Mouse (Mus musculus) cerebellum, adult 9-10 months (tissue): ENCODE data around the gene Traf3ip3.
A peak's percentile ranks its signal among the peaks of the same experiment; 100 is the strongest.

Source experiments
- DNase-seq: peaks from one replicate; pipeline ENCODE4 v3.0.0; 2022

Gene Traf3ip3

GRCm38 (mm10) chr1:193205431-193205830 is 3.9 kb upstream of the Traf3ip3 start:
- no peak for DNase-seq

- DNase-seq: no peak
Measured at GRCm38 (mm10) chr1:193203821-193204220, 2.3 kb upstream of the Traf3ip3 start.

- DNase-seq: no peak
Measured at GRCm38 (mm10) chr1:193200640-193201382, 692 bp downstream of the Traf3ip3 start.

- no peak for DNase-seq
Measured at GRCm38 (mm10) chr1:193198312-193198711, 3.2 kb downstream of the Traf3ip3 start.

- DNase-seq: no peak
Measured at GRCm38 (mm10) chr1:193197494-193198205, 3.9 kb downstream of the Traf3ip3 start.

- no peak for DNase-seq
Measured at GRCm38 (mm10) chr1:193195169-193195810, 6.2 kb downstream of the Traf3ip3 start.

- peak; percentile 78 for DNase-seq
Measured at GRCm38 (mm10) chr1:193194416-193195140, 6.9 kb downstream of the Traf3ip3 start.

- no peak for DNase-seq
Measured at GRCm38 (mm10) chr1:193191675-193192283, 9.7 kb downstream of the Traf3ip3 start.

GRCm38 (mm10) chr1:193189771-193190170 is 11.7 kb downstream of the Traf3ip3 start:
- DNase-seq: no peak

- DNase-seq: no peak
Measured at GRCm38 (mm10) chr1:193189151-193189621, 12.3 kb downstream of the Traf3ip3 start.

- DNase-seq: no peak
Measured at GRCm38 (mm10) chr1:193188257-193188656, 13.2 kb downstream of the Traf3ip3 start.

- DNase-seq: no peak
Measured at GRCm38 (mm10) chr1:193181104-193181503, 20.4 kb downstream of the Traf3ip3 start.

- DNase-seq: no peak
Measured at GRCm38 (mm10) chr1:193174143-193174733, 27.3 kb downstream of the Traf3ip3 start.

GRCm38 (mm10) chr1:193173810-193174129 is 27.7 kb downstream of the Traf3ip3 start:
- no peak for DNase-seq

- DNase-seq: peak; percentile 97
Measured at GRCm38 (mm10) chr1:193172991-193173809, 28.3 kb downstream of the Traf3ip3 start.

GRCm38 (mm10) chr1:193169856-193170255 is 31.6 kb downstream of the Traf3ip3 start:
- DNase-seq: no peak

- no peak for DNase-seq
Measured at GRCm38 (mm10) chr1:193169228-193169627, 32.3 kb downstream of the Traf3ip3 start.

- no peak for DNase-seq
Measured at GRCm38 (mm10) chr1:193167746-193168145, 33.8 kb downstream of the Traf3ip3 start, which contains the start of gene A130010J15Rik. TSS of gene A130010J15Rik (plus strand) at chr1:193168046.

- no peak for DNase-seq
Measured at GRCm38 (mm10) chr1:193160317-193161032, 41.0 kb downstream of the Traf3ip3 start.

- DNase-seq: no peak
Measured at GRCm38 (mm10) chr1:193159613-193160012, 41.9 kb downstream of the Traf3ip3 start.

GRCm38 (mm10) chr1:193159163-193159562 is 42.3 kb downstream of the Traf3ip3 start:
- DNase-seq: no peak
